Mouse (Mus musculus): ENCODE data around the gene Tmem120a.
A peak's percentile ranks its signal among the peaks of the same experiment; 100 is the strongest.

The Tmem120a gene

DNA sequence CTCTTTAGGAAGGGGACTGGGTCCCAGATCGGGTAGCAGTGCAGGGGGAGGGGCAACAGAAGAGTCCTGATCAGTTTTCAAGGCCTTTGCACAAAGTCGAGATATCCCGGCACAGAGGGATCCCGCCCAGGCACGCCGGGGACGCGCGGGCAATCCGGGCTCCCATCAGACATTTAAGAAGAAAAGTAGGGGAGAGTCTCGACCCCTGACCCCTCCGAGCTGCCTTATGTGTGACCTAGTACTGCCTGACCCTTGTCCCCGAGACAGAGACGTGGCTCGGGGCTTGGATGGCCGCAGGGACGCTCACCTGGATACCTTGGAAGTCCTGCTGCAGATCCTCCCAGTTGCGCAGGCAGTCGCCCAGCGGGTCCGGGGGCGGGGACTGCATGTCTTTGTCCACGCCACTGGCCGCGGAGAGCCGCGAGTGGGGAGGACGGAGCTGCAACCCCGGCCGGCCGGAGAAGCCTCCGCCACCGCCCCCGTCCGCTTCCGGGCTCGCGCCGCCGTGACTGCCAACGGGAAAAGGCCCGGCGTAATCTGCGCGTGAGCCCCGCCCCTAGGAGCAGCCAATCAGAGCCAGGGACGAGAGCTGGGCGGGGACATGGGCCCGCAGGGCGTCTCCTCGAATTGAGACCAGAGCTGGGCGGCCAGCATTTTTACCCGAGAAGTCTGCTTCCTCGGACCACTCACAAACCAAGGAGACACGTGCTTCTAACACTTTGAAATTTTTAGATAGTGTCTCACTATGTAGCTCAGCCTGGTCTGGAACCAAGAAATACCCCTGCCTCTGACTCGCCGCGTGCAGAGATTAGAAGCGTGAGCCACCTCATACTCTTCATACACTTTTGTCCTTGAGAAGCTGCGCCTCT lies at the start of gene Tmem120a:
Gene Tmem120a, minus strand, starts transcription at position 708 of the 869 bp plus-strand sequence.
- DNase-seq: peak; percentile 98

DNA sequence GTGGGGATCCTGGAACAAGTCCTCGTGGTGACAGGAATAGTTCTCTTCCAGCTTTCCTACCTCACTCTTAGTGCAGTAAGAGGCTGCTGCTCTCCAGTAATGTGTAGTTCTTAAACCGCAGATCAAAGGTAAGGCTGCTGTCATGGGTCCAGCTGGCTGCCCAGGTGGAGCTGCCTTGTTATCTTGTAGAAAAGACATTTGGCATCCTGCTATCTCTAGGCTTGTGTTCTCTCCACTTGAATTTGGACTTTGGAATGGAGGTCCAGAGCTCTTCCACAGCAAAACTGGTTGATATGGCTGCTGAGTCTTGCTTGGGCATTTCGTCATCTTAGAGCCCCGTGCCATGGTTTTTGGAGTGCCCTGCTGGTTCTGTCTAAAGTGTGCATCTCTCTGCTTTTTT lies 38.7 kb upstream of the Tmem120a start:
- no peak for DNase-seq

DNA sequence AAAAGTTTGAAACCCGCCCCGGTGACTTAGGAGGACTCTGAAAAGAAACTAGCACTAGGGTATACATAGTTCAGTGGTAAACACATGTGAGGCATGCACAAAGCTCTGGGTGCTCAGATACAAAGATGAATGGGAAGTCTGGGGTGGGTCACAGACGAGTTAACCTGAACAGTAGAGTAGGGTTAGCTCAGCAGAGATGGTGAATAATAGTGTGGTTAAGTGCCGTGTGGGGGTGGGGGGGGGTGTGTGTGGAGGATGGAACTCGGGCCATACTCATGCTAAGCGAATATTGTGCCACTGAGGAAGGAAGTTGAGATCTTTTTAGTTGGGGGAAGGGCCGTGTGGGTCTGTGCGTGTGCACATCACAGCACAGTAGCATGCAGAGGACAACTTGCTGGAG lies 36.1 kb upstream of the Tmem120a start:
- no peak for DNase-seq

DNA sequence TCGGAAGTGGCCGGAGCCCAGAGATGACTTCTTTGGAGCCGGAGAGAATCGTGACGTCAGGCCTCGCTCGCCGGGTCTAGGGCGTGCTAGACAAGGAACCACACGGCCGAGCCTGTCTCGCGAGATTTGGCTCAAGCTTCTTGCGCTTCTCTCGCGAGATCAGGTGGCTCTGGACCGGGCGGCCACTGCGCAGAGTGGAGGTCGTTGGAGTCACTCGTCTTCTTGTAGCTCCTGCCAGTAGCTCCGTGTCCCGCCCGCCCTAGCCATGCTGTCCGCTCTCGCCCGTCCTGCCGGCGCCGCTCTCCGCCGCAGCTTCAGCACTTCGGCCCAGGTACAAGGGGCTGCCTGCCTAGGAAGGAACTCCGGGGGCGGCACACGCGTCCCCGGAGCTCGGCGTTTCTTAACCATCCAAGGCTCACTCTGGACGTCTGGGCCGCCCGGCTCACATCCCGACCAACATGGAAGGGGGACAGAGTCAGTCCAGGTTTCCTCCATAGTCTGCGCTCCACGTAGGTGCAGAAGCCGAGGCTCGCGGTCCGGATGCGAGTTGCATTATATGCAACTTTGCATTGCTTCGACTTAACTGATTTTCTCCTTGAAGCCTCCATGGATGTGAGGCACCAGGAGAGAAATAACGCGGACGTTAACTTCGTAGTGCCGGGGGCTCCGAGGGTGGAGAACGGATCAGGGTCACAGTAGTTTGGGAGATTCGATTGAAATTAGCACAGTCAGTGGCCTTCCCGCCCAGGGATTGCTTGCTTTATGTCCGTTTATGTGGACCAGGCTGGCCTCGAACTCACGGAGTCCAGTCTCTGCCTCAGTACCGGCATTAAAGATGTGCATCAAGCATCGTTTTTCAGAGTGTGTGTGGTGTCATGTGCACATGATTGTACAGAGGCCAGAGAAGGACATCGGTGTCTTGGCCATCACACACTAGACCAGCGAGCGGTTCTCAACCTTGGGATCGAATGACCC lies 34.5 kb upstream of the Tmem120a start, which contains the start of gene Mdh2:
Gene Mdh2, plus strand, starts transcription at position 10 of the 975 bp plus-strand sequence.
- peak; percentile 99 for DNase-seq

DNA sequence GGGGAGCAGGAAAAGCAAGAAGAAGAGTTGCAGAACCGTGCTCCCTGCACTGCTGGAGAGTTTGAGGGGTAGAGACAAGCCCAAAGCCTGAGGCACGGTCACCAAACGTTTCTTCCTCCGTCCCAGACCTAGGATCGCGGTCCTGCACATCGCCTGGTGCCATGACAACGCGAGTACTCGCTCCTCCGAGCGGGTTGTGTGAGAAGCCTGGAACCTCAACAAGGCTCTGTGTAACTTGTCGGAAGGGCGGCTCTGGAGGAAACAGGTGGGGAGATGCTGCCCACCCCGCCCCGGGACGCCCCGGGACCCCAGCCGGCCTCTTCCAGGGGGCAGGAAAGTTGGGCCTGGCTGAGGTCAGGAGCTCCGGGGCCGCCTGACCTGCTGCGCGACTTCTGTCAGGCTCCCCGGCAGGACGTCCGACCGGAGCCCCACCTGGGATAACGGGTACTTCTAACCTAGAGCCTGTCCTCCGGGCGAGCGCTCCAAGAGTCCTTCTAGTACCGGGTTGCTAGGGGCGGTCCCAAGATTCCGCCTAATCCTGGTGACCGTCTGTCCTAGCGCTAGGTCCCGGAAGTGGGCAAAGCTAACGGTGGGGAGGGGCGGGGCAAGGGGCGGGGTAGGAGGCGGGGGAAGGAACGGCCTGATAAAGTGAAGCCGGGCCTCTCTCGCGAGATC lies 33.7 kb upstream of the Tmem120a start, which contains the start of gene Styxl1:
Gene Styxl1, minus strand, starts transcription at position 590 of the 675 bp plus-strand sequence.
- DNase-seq: no peak

DNA sequence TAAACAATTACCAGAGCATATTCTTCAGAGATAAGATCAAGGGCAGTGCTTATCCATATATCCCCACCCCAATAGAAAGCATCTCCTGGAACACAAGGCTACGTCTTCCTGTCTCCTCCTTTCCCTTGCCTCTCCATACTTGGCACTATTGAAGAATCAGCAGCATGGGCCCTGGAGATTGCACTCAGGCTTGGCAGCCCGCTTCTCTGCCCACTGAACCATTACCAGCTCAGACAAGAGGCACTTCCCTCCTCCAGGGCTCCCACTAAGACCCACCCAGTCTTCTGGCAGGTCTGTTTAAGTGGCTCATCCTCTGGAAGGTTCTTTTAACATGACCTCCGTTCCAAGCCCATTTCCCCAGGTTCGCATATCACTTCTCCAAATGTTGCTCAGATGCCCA lies 32.3 kb upstream of the Tmem120a start:
- DNase-seq: peak; percentile 55

DNA sequence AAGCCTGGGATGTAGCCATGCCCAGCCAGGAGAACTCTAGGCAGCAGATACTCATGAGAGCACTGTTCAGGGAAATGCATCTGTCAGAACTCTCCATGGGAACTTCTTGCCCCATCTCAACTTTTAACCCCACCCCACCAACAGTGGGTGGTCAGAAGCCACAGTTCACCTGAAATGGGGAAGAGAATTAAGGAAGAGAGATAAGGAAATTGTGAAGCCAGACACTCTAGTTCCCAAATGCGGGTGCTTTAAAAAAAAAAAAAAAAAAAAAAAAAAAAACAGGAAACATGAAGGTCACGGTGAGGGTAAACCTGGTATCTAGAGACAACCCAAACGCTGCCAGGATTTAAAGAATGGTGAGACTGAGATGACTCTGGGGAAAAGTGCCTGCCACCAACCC lies 28.3 kb upstream of the Tmem120a start:
- DNase-seq: no peak

DNA sequence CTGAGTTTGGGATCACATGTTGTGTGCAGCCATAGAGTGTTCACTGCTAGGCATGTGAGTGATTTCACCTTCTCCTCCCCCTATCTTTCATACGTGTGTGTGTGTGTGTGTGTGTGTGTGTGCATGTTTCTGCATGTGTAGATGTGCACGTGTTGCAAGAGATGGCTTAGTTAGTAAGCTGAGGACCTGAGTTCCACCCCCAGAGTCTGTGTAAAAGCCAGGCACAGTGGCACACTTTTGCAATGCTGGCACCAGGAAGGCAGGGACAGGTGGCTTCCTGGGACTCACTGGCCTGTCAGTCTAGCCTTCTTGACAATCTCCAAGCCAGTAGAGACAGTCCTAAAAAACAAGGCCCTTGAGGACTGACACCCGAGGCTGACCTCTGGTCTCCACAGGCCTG lies 20.7 kb upstream of the Tmem120a start:
- no peak for DNase-seq

DNA sequence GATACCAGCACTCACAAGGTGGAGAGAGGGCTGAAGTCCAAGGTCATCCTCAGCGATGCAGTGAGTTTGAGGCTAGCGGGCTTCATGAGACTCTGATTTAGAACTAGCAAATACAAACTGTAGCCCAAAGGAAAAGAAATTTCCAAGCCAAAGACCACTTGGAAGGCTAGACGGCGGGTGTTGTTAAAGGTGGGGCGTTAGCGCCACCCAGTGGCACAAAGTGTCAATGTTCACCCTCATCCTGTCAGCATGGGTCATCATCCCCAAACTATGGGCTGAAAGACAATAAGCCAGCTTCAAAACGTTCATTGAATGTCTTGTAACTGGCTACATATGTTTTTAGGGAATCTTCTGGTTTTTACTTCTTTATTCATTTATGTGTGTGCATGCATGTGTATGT lies 19.3 kb upstream of the Tmem120a start:
- peak; percentile 81 for DNase-seq

DNA sequence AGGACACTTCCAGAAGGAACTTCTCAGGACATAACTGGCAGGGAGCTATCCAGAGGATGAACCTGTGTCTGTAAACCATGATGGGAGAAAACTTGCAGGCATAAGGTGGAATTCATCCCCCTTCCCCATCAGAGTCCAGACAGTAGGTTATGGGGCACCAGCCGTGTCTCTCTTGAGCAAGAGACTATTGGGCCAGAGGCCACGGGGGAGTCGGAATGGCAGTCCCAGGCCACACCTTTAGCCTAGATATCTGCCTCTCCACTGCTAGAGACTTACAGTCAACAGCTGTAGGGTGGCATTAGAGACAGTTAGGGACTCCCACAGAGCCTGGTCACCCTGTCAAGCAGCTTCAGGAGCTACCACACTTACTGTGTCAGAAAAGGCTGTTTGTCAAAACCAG lies 17.6 kb upstream of the Tmem120a start:
- DNase-seq: no peak

DNA sequence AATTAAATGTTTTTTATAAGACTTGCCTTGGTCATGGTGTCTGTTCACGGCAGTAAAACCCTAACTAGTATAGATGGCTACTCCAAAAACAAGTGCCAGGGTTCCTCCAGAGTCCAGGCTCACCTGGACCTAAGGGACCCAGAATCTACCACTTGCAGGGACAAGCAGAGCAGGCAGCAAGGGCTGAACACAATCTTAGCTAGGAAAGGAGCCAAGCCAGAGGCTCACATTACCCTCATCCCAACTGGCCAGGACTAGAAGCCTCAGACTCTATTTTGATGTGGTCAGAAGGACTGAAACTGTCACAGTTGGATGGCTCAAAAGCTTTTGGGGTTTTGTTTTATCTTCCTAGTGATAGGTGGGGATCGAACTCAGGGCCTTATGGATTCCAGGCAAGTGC lies 7.3 kb upstream of the Tmem120a start:
- no peak for DNase-seq

DNA sequence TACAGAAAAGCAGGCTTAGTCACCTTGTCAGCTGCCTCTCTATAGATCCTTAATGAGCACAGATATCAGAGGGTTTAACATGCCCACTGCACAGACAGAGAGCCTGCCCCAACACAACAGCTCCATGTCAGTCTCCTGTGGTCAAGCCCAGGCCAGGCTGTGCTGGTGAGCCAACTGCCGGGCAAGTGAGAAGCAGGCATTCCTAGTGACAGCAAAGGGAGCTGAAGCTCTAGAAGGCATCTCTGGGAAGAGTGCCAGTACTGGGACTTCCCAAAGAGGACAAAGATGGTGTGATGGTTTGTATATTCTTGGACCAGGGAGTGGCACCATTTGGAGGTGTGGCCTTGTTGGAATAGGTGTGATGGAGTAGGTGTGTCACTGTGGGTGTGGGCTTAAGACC lies 6.8 kb upstream of the Tmem120a start:
- DNase-seq: no peak

DNA sequence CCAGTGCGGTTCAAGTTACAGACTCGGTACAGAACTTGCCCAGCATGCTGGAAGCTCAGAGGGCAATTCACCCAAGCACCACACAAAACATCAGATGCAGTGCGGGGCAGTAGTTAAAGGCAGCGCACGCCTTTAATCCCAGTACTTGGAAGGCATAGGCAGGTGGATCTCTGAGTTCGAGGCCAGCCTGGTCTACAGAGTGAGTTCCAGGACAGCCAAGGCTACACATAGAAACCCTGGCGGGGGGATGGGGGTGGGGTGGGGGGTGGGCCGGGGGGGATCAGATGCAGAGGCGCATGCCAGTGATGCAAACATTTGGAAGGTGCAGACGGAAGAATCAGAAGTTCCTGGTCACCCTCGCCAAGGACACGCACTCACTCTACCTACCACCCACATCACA lies 494 bp upstream of the Tmem120a start:
- DNase-seq: no peak

DNA sequence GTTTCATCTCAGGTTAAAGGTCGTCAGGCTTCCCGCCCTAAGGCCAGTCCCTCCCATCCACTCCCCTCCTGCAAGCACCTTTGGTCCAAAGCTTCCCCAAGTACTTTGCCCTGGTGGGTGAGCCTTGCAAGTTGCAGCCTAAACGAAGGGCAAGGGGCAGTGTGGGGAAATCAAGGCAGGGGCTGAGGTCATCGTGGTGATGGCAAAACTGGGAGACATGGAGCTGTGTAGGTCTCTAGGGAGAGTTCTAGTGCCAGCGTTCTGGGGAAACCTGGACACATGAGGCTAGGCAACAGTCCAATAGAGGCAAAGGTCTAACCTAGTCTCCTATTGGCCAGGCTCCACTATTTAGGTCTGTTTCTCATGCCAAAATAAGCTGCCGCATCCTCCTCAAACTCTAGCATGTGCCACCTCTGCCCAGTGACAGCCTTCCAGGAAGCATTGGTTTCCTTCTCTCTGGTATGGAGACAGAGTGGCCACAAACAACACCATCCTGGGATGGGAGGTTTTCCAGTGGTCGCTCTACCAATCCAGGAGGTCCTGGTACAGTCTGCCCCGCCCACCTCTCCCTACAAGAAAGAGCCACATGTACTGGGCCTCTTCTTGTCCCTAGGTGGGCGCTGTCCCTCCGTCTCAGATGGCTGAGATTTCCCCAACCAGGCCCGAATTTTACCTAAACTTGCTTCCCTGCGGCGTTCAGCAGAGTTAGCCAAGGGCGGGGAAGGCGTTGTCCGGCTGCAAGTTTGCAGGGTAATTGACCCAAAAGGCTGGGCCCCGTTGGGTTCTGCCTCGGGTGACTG lies 1.1 kb downstream of the Tmem120a start:
- peak; percentile 58 for DNase-seq

DNA sequence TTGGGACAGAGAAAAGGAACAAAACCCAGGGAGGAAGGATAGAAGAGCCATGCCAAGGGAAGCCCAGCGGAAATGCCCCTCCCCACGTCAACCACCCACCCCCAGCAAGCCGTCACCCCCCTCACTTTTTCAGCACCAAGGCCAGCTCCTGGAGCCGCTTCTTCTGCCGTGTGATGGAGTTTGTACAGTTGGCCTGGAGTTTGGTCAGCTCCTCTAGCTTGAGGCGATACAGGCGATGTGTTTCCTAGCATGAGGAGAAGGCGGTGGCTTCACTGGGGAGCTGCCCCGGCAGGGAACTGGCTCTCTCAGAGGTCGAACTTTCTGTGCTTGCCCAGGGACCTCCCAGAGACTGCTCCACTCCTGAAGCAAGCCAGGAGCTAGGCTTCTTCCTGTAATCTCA lies 2.1 kb downstream of the Tmem120a start:
- peak; percentile 52 for DNase-seq

DNA sequence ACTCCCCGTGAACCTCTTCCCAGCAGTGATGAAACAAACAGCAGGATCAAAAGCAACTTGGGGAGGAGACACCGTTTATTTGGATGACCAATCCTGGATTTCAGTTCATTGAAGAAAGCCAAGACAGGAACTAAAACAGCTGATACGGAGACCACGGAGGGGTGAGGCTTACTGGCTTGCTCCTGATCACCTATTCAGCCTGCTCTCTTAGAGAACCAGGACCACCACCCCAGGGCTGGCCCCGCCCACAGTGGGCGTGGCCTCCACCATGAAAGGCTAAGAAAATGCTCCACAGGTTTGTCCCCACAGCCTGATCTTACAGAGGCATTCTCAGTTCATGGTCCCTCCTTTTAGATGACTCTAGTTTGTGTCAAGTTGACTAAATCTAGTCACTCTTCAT lies 6.0 kb downstream of the Tmem120a start:
- no peak for DNase-seq

DNA sequence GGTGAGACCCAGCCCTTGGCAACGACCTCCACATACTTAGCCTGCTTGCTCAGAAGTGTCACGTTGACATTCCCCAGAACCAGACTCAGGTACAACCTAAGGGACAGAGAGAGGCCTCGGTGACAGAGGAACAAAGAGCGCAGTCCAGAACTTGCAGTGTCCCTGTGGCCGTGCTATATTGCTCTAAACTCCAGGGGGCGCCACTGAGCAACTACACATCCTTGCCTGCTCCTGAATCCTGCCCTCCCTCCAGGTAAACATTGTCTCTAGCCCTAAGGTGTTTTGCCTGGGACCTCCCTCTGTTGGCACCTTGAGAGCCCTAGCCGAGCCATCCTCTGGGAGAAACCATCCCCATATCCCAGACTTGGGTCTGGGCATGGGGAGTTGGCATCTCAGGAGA lies 7.1 kb downstream of the Tmem120a start:
- no peak for DNase-seq

DNA sequence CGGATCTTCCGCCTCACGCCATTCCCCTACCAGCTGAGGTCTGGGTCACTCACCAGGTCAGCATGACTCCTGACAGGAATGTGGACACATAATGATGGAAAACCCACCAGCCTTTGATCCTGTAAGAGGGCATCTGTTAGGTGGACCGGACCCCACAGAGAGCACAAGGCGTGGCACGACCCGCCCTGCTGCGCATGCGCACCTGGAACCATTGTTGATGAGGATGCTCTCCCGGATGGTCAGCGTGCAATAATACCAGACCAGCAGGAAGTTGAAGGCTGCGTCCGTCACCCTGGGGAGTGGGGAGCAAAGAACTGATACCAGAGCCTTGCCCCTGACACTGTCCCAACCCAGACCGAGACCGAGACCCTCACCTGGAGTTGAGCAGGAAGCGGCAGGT lies 7.7 kb downstream of the Tmem120a start:
- DNase-seq: no peak

DNA sequence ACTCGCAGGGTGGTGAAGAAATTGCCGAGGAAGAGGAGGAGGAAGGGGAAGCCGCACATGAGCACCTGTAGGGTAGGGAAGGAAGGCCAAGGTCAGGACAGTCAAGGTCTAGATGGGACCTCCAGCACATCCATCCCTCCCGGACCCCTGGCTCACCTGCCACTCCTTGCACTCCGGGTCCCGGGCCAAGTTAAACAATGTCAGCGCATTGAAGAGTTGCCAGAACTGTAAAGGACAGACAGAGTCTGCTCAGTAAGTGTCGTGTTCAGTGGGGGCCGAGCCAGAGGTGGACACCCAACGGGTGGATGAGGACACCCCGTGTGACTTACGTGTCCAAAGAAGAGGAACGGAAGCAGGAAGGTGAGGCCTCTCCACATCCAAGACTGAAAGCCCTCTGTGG lies 8.5 kb downstream of the Tmem120a start:
- no peak for DNase-seq

DNA sequence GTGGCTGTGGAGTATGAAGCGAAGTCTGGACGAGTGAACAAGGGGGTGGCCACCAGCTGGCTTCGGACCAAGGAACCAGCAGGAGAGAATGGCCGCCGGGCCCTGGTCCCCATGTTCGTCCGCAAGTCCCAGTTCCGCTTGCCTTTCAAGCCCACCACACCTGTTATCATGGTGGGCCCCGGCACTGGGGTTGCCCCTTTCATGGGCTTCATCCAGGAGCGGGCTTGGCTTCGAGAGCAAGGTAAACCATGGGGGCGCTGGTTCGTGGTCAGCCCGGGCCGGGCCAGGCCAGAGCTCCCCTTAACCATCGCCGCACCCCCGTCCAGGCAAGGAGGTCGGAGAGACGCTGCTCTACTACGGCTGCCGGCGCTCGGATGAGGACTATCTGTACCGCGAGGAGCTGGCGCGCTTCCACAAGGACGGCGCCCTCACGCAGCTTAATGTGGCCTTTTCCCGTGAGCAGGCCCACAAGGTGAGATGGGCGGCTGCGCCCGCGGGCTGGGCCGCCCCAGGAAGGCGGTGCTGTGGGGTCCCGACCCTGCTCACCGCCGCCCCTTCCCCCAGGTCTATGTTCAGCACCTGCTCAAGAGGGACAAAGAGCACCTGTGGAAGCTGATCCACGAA lies 10.1 kb downstream of the Tmem120a start:
- DNase-seq: no peak

DNA sequence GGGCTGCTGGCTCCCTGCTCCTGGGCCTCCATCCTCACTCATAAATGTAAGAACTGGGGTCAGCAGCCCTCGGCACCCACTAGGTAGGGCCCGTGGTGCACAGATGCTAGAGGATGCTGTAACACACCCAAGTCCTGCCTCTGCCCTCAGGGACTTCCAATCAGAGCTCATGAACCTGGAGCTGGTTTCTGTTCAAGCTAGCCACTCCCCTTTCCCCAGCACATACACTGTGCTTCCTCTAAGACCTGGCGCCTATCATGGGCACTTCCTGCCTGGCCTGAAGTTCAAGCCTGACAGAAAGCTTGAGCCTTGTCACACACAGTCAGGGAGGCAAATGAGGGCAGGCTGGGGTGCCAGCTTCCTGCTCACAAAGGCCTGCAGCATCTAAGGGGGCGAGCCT lies 11.2 kb downstream of the Tmem120a start:
- DNase-seq: no peak

DNA sequence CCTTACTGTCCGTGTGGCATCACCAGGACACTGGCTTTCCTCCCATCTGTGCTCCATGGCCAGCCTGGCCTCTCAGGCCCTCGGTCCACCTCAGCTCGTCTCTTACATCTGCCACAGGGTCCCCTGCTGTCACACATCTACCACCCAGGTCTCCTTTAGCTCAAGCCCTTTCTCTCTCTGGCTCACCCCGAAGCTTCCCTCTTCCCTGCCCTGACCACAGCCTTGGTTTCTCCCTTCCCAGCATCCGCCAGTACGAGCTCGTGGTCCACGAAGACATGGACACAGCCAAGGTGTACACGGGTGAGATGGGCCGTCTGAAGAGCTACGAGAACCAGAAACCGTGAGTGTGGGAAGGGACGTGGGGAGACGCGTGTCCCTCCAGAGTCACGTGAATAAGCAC lies 12.9 kb downstream of the Tmem120a start:
- DNase-seq: no peak
